Comparison of ENCODE assay signal across 8 mouse cellular contexts in genomic region chr1:92178021-92178895, GRCm38 (mm10). TPM values are rescaled to one million over a fixed set of nuclear protein-coding genes. Genes with fewer than 3 reads are reported as not detected.
DNase-seq lines count a peak whose midpoint lies in the region; ATAC-seq lines count a peak whose summit lies in the region.

No protein-coding gene starts in this region.

- H3K9ac ChIP-seq in limb, embryonic 15.5 days, result no peak overlapping the region

- peak overlapping the region; percentile 85 for H3K4me3 ChIP-seq in limb, embryonic 15.5 days

- no peaks in the 10 kb centered on the region for H3K9me3 ChIP-seq in limb, embryonic 15.5 days

- peak overlapping the region; percentile 61 for H3K4me2 ChIP-seq in limb, embryonic 15.5 days

- DNase-seq in cerebellum, postnatal 10 days, result peak; percentile 70 to 73
- no peak for DNase-seq in cerebellum, postnatal 36 days
- DNase-seq in ovary, postnatal 36 days (ENCODE audit: low spot score), result peak; percentile 21
- DNase-seq in ovary, adult 18-20 months (ENCODE audit: low spot score), result no peak
- DNase-seq in forelimb bud, embryonic 11.5 days (ENCODE audit: low read depth, low spot score), result peak; percentile 65
- peak; percentile 78 for DNase-seq in retina, embryonic 14.5 days (ENCODE audit: low spot score)
- DNase-seq in gastrocnemius, postnatal 25 days, result no peak

- 31% methylated on average over 10 of the region's 10 CpGs for WGBS in limb, embryonic 15.5 days

- H3K27ac ChIP-seq in limb, embryonic 15.5 days, result no peak overlapping the region; the same call in none of the 2 replicates

- no peaks in the 10 kb centered on the region for H3K27me3 ChIP-seq in limb, embryonic 15.5 days

- peaks cover 42% of the 10 kb centered on the region for H3K4me1 ChIP-seq in limb, embryonic 15.5 days

- H3K36me3 ChIP-seq in limb, embryonic 15.5 days, result no peaks in the 10 kb centered on the region

- no peak for ATAC-seq in limb, embryonic 15.5 days (ENCODE audit: insufficient number of reproducible peaks, low FRiP score, low TSS enrichment, low read depth)

RNA-seq across cellular contexts. Expression of gene Hdac4, which starts 17.2 kb away (rescaled TPM):
- polyA plus RNA-seq in limb, embryonic 15.5 days (2015; fragmentation: Nextera tagmentation; extraction: Ambion mirVana), result 22.4 and 24.1 TPM in 2 replicates
- 10 to 100 TPM; 48.2 to 56.6 TPM for total RNA-seq in gastrocnemius, postnatal 25 days (2021)

Comparison
In these comparisons a context has a peak if more than half of its experiments do, and no peak if none do; other contexts are left out.
1. DNase-seq: peak in cerebellum, postnatal 10 days (2 of 2), ovary, postnatal 36 days (single experiment), forelimb bud, embryonic 11.5 days (single experiment) and retina, embryonic 14.5 days (single experiment); none in cerebellum, postnatal 36 days (0 of 2), ovary, adult 18-20 months (single experiment) and gastrocnemius, postnatal 25 days (single experiment).